Mouse (Mus musculus) cerebellum, postnatal 36 days (tissue): Measurements from ENCODE around the gene Phldb2.
A peak's percentile ranks its signal among the peaks of the same experiment; 100 is the strongest.

Experiments used
- DNase-seq, 2 experiments: peaks; one replicate each; pipeline ENCODE4 v3.0.0; 2021 to 2022; ENCODE audit warnings: mixed read lengths in 2 of 2

Phldb2 gene

GRCm38 (mm10) chr16:45723172-45723901 lies 230.1 kb downstream of the Phldb2 start:
- DNase-seq = peak; percentile 27 to 62

- peak; percentile 42 to 63 for DNase-seq
Observed at GRCm38 (mm10) chr16:45722460-45722951, 230.9 kb downstream of the Phldb2 start.

GRCm38 (mm10) chr16:45720022-45720630 lies 233.3 kb downstream of the Phldb2 start:
- DNase-seq = peak; percentile 45 to 53

GRCm38 (mm10) chr16:45718296-45718695 lies 235.1 kb downstream of the Phldb2 start:
- no peak for DNase-seq

GRCm38 (mm10) chr16:45714489-45715150 lies 238.8 kb downstream of the Phldb2 start:
- no peak for DNase-seq

DNA sequence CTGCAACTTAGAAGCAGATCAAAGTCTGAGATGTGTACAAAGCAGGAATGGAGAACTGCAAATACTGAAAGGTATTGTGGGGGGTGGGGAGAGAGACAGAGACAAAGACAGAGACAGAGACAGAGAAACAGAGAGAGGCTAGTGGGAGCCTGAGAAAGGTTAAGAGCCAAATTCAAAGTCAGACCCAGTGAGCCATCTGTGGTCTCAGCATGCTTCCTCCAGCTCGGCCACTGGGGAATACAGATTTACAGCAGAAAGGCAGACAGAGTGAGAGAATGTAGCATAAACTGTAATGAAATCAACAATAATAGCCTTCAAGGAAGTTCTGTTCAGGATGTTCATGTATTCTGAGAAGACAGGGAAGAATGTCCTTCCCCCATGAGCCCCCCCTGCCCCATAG lies 239.5 kb downstream of the Phldb2 start:
- peak in 1 of 2 experiments; percentile 29 for DNase-seq

- no peak for DNase-seq
Observed at GRCm38 (mm10) chr16:45713261-45713660, 240.1 kb downstream of the Phldb2 start.

DNA sequence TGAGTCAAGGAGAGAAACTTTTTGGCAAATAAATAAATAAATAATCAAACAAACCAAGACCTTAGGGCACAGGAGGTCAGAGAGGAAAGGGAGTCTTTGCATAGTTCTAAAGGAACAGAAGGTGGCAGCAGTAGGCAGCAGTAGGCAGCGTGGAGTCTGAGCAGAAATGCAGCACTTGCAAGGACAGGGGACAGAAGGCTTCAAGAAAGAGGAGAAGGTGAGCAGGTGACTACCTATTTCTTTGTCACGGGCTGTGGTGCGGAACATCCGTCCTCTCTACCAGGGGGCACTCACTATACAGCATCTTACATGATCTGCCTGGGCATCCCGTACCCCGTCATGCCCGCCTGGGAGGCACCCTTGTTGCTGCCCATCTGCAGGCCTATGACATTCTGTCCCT lies 242.1 kb downstream of the Phldb2 start:
- peak; percentile 28 to 34 for DNase-seq

- no peak for DNase-seq
Observed at GRCm38 (mm10) chr16:45699301-45699700, 254.1 kb downstream of the Phldb2 start.

DNA sequence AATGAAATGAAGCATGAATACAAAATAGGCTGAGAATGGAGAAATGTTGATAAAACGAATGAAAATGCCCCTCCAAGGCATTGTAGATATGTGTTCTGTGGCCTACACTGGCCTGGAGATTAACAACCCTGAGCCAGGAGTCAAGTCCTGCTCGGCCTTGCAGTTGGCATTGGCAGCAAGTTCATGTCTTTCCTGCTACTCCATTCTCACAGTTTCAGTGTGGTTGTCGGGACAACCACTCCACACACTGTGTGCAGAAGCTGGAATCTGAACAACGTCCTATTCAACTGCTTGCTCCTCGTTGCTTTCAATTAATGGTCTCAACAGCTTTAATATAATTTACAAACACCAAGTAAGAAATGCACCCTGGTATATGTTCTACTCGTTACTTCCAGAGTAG lies 255.4 kb downstream of the Phldb2 start:
- no peak for DNase-seq
